Mouse (Mus musculus) cerebellum, adult 9-10 months (tissue): ENCODE results near the gene Zfp423.

Experiments
- DNase-seq: peaks from one replicate; pipeline ENCODE4 v3.0.0; 2022

Gene Zfp423

DNA sequence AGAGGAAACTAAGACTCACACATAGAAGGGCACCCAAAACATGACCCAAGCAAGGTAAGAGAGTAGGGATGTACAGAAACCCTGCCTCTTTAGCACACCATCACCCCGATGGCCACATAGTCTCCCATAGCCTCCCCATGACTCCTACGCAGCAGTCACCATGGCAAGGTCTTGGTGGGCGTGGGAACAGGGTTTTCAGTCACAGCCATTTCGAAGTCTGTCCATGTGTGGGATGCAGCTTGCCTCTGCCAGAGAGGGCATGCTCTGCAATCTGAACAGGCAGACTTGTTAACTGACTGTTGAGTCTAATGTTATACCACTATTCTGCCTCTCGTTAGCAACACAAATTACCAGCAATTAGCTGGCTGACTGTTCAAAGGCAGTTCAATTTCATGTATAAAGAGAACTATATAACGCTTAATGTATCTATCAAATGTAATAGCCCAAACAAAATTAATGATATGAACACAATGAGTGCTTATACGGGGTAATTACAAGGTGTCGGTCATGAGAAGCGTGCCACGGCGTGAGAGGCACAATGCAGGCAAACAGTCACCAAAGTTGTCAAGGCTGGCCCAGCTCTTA is 218.4 kb downstream of the Zfp423 start:
- DNase-seq = no peak

DNA sequence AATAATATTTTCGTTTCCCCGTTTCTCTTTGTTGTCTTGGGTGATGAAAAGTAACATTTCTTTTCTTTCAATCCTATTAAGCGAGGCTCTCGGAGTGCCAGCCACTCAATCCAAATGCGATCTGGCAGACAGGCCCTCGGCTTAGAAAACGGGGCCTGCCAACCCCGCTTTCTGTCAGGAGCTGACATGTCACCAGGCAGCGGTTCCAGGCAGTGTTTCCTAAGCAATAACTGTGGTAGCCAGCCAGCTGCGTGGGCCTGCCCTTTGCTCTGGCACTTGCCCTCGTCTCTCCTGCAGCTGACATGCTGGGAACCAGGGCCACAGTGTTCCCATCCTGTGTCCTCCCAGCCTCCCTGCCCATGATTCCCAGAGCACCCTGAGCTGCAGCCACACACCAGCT is 221.5 kb downstream of the Zfp423 start:
- DNase-seq = no peak

DNA sequence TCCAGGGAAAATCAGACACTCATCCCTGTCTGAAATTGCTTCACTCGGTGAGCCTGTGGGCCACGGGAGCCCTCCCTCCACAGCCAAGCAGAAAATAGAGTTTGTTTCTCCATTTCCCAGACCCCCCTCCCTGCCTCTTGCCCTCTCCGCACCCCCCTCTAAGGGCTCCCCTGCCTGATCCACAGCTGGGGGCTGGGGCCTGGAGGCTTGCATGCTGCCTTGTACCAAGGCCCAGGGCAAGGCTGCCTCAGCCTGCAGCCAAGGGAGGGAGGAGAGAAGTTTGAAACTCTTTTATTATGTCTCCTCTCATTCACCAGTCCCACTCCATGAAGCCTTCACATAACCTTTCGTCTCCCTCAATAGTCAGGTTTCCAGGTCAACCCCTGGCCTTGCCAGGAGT is 224.5 kb downstream of the Zfp423 start:
- no peak for DNase-seq

DNA sequence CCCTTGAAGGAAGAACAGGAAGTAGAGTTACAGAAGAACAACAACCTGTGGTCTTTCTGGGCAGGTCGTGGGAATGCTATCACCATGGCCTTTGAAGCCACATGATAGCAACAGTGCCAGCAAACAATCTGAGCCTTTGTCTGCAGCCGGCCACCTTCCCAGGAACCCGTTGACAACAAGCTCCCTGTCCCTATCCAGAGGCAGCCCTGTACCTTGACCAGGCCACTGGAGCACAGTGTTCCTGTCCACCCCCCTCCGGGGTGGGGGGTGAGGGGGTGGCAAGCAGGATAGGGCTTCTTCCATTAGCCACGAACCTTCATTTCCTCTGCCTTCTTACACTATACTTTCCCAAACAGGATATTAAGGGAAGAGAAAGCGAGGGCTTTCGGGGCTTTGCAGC is 224.9 kb downstream of the Zfp423 start:
- DNase-seq = no peak

DNA sequence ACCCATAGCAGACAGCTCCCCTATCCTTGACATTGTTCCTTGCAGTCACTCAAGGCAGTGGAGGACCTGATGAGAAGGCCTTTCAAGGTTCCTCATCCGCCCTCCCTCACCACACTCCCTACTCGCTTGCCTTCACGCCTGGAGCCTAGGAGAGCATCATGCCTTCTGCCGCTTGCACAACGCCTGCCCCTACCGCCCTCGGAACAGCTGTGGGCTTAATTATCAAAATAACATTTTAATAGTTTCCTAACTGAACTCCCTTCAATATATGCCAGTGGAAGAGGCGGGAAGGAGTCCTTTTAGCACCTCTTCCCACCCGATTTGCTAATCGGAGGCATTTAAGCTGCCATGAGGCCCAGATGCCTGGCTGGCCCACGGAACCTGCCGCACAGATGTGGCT is 228.3 kb downstream of the Zfp423 start:
- DNase-seq = no peak

DNA sequence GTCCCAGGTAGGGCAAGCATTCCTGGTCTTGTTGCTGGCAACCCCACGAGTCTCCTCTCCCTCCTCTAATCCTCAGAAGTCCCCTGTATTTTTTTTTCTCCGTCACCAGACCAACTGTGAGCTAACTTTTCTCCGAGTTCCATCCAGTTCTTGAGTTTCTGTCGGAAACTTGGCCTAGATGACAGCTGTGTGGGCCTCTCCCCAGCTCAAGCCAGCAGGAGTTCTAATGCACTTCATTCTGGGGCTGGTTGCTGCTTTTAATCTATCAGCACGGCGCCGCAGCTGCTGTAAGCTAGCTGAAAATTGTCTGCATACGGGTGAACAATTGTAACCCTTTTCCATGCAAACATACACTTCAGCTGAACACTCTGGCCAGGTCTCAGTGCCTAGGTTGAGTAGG is 236.4 kb downstream of the Zfp423 start:
- no peak for DNase-seq

DNA sequence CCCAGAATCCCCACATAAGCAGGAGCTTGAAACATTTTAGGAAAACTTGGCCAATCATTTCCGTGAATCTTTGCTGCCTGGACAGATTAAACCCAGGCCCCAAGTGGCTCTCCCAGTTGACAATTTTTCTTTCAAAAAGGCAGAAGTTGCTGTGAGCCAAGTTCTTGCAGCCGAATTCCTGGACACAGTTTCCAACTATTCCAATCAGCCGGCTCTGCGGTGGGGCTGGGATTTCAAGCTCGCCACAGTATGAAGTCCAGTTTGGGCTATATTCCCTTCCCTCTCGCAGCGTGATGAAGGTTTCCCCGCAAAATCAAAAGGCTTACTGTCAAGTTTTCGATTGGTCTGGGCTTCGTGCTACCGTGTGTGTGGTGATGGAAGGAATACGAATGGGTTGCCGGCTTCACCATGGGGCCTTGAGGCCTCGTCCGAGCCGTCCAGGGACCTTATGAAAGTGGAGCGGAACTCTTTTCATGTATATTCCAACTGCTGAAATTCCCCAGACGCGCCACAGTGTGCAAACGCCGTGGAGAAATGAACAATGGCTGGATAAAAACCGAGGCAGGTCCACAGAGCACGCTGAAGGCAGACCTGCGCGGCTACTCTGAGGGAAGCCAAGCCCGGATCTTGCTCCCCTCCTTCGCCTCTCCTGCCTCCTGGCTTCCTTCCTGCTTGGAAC is 240.1 kb downstream of the Zfp423 start:
- DNase-seq = no peak

DNA sequence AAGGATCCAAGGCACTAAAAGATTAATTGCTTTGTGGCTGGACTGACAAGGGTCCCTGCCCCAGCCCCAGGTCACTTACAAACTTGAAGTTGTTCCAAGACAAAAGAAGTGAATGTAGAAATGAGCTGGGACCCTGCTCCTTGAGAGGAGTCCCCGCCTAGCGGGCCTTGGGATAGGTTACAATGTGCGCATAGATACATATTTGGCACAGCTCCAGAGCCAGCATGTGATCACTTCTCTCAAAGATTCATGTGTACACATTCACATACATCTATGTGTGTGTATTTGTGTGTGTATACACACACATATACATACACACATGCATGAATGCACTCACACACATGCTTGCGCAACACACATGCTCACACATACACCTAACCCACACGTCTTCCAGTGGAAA is 241.9 kb downstream of the Zfp423 start:
- no peak for DNase-seq

DNA sequence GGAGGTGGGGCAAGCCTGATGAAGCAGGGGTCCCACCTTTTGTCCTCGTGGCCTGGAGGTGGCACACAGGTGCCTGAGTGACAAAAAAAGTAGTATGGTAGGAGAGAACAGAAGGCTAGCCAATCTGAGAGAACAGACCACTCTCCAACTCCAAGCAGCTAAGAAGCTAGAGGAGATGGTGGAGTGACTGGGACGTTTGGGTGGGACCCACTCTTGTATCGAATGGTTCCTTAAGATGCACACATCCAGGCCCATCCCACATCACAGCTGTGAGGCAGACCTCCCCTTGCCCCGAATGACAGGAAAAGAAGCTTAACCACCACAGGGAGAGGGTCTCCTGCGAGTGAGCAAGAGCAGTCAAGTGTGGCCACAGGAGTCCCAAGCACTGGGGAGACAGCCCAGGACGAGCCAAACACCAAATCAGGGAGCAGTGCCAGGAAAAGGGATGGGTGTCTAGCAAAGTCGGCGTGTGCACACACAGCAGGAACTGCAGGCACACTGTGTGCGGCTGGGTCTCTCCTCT is 242.6 kb downstream of the Zfp423 start:
- DNase-seq = no peak

DNA sequence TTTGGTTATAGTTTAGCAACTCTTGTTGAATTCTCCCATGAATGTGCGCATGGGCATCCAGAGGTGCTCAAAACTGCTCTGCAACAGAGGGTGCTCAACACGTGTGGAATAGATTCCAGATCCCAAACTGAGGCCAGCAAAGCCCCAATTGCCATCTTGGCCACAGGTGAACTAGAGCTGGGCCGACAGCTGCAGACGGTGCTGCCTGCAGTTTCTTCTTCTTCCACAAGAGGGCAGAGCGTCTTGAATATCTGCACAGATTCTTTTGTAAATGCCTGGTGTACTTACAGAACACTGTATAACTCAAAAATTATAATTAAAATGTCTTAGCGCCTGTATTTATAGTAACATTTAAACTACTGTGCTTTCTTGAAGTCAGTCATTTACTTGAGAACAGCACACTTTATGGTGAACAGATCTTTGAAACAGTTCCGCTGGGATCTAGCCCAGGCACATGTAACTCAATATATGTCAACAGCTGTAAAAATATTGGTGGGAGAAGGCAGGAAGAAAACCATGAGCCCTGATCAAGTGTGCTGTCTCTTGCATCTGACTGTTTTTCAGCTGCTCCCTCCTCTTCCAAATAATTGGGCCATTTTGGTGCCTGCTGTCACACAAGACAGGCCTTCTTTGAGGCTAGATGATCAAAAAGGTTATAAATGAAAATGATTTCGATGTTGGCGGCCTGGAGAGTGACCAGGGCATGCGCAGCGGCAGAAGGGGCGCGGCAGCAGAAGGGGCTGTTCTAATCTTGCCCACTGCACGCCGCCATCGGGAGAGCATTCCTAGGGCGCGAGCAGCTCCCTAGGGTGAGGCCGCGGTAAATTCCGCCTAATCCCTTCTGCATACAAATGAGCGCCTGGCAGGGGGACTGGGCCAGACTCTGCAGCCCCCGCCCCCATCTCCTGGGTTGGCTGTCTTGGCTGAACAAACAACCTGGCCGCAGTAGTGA is 243.4 kb downstream of the Zfp423 start:
- peak; percentile 87 for DNase-seq

DNA sequence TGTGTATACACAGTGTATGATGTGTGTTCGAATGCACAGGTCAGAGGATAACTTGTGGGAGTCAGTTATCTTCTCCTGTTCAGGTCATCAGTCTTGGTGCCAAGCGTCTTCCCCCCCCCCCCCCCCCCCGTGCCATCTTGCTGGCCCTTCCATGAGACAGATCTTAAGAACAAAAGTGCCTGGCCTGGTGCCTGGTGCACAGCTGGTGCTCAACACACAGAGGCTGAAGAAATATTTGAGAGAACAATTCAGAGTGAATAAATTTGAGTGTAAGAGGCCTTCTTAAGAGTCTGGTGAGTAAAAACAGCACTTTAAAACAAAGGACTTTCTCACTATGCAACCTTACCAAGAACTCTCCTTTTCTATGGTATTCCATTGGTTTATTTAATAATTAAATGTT is 245.4 kb downstream of the Zfp423 start:
- DNase-seq = peak; percentile 10

DNA sequence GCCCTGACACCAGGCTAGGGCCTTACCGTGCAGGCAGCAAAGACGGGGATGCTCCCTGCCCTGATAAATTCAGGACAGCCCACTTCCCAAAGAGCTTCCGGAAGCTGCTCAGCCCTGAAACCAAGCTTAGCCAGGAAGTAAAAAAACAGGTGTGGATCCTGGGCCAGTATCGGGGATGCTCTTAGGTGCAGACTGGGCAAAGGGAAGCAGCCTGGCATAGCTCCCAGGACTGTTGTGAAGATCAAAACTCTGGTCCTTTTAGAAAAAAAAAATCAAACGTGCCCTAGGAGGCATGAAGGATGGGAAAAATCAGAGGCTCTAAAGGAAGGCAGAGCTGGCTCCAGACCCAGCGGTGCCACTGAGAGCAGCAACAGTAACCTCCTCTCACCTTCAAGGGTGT is 247.4 kb downstream of the Zfp423 start:
- no peak for DNase-seq

DNA sequence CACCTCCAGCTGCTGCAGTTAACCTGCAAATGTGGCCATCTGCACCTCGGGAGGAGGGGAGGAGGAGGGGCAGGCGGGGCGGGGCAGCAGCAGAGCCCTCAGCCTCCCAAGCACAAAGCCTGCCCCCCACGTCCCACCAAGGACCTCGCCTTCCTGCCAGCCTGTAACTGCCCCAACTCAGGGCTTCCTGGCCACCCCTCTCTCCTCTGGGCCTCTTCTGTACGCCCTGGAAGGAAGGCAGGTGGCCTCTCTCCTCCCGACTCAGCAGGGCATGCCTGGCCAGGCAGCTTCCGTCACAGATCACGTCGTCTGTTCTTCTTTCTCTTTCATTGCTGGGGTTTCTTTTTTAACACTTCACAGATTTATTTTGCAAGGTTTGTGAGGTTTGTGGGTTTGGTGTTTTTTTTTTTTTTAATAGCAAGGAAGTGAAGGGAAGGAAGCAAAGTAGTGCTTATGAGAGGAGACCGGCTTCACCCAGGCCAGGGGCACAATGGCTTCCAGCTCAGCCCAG is 251.2 kb downstream of the Zfp423 start:
- no peak for DNase-seq

DNA sequence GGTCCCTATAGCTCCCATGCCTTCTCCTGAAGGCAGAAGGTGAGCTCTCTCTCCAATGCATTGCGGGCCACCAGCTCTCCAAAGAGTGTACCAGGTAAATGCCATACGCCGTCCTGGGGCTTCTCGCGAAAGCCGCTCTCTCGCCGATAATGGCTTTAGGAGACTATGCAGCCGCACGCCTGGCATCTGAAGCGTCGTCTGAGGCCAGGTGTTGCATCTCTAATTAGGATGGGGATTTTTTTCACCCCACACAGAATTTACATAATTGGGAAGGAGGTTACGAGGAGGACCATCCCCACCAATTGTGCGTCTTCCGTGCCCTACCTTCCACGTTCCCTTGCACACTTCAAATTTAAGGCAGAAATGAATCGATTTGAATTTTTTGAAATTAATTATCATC is 252.2 kb downstream of the Zfp423 start:
- DNase-seq = peak; percentile 16

DNA sequence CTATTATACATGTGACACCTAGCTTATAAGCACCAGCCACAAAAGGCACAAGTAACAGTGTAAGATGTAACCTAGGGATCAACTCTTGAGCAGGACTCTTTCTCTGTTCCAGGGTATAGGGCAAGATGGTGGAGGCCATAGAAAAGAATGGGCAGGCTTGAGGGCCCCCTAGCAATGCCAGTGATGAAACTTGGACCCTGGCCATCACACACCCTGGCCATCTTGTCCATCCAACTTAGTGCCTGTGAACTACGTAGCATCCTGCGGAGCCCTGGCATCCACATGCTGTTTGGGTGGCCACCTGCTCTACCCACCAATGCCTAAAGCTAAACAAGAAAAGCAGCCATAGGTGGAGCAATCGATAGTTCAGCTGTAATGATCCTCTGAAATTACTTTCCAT is 254.6 kb downstream of the Zfp423 start:
- DNase-seq = no peak

DNA sequence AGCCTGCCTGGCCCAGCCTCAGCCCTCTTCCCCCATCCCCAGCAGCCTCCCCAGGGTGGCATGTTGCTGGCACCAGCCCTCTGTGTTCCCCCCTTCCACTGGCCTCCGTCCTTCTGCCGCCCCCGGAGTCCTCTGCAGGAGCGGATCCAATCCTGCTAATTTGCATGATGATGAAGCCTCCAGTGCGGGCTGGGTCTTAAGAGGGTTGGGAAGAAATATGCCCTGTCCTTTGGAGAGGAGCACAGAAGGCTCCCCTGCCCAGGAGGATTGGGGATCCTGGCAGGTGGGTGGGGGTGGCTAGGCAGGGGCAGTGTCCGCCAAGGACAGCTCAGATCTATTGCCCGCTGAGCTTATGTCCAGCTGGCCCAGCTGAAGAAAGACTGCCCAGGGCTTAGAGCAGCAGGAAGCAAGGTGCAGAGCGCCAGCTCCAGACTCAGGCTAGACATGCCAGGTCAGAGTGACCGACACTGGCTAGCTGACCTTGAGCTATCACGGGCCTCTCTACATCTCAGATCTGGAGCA is 256.5 kb downstream of the Zfp423 start:
- peak; percentile 65 for DNase-seq

DNA sequence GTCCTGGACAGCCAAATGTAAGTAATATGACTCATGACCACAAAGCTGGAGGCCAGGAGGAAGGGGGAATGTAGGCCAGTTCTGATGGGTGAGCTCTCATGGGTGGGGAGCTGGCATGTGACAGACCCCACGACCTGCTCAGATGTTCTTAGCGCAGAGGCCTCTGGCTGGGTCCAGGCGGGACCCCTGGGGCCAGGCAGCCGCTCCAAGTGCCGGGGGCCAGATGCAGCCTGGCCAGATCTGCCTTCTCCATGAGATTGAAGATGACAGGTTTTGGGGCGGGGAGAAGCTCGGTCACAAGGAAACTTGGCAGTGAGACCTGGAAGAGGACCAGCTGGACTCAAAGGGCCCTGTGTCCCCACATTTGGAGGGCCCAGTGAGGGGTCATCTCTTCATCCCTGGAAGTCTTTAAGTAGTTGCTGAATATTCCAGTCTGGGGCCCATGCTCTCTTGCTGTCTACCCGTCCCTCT is 257.3 kb downstream of the Zfp423 start:
- DNase-seq = peak; percentile 86

DNA sequence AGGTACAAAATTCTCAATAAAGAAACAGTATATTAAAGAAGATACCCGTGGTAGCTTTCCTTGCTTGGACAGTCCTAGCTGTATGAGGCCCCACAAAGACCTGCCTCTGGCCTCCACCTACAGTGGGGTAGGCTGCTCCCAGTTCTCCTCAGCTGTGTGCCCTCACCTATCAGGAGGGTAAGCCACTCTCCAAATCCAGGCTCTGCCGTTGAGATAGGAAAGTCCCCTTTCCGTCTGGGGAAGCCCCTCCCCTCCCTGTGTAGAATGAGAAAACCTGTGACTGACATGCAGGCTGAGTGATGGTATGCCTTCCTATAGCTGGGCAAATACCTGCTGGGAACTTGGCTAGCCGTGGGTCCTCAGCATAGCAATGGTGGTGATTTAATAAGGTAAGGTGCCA is 257.8 kb downstream of the Zfp423 start:
- DNase-seq = no peak

DNA sequence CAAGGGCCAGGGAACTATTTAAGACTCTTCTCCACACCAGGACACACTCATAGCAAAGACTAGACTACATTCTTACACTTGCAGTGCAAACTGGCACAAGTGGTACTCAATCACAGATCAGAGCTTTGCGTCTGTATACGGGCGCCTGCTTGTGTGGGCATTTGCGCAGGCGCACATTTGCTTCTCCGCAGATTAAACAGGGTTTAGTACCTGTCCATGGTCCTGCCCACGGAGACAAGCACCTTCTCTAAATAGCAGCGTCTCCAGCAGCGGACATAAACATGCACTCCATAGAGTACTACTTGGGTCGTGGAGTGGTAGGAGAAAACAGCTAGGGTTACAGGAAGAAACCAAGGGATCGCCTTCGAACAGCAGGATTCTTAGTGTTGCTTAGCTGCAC is 259.1 kb downstream of the Zfp423 start:
- no peak for DNase-seq

DNA sequence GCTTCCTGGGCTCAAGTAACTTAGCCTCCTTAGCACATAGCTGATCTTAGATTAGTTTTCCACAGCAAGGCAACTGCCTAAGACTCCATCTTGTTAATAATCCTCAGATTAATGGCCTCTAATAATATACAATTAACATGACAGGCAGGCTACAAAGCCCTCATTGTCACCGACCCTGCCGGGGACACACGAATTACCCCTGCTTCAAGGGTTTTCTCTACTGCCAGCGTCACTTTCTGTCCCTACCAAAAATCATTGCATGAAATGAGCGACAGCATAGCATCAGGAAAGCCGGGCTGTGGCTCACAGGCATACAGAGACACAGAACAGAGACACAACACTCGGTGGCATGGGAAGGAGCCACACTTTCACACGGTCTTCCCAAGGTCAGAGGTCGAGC is 262.3 kb downstream of the Zfp423 start:
- no peak for DNase-seq

DNA sequence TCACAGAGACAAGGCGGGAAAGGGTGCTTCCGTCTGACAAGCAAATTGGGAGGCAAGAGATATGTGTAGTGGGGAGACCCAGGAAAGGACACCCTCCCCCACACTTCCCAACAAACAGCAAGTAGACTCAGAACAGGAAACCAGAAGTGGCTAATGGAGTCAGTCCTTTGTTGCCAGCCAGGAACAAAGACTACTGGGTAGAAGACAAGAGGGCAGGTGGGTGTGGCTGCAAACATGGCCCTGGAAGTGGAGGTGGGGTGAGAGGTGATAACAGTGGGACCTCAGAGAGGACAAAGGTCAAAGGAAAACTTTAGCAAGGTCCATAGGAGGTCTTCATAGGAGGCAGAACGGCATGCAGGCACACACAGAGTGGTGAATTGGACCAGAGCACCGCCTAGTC is 265.7 kb downstream of the Zfp423 start:
- no peak for DNase-seq

DNA sequence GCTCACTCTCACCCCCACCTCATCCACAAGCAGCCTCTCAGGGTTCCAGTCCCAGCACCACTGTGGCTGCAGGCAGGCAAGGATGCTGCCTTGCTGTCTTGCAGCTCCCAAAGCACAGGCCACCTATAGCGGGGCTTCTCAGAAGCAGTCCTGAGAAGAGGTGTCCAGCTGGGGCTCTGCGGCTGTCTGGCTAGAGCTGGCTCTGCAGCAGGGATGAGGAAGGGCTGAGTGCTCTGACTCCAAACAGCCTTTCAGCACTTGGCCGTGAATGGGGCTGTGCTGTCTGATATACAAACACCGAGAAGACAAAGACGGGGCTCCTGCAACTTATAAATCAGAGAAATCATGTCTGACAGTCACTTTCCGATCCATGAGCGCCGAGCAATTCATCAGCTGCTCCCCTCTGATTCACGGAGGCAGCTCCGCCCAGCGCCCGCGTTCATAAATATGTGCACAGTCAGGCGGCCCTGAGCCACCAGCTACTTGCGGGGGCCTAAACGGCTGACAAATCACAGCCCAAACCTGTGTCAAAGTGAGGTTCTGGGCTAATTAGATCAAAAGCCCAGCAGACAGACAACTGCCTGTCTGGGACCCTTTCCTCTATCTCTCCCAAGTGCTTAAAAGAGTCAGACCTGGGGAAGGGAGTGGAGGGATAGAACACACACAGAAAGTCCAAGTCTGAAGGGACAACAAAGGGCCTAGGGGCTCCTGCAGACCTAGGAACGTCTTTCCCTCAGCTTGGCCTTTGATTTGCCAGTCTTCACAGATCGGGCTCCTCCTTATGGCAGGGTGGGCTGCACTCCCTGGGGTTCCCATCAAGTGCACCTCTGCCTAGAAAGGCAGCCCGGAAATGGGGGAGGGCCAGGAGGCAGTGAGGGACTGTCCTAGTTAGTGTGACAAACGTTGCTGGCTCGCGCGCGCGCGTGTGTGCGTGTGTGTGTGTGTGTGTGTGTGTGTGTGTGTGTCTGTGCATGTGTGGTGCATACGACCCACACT is 269.0 kb downstream of the Zfp423 start:
- no peak for DNase-seq
